Mouse (Mus musculus): Measurements from ENCODE around the gene Zhx3. TPM values are rescaled to one million over a fixed set of nuclear protein-coding genes. Genes with fewer than 3 reads are reported as not detected.

Zhx3 gene
- polyA plus RNA-seq, 1 experiment, result 11.6 TPM

- H3K4me3 ChIP-seq (replicated peaks; ENCODE audit: extremely low read depth, low read depth, low read length), result no peak overlapping the region
- H3K4me1 ChIP-seq (ENCODE audit: control insufficient read depth, insufficient read depth, low read length), result peaks cover 7% of the 10 kb centered on the region; the same call in 1 of the 2 replicates
- WGBS, result 87% methylated on average over 3 of the region's 3 CpGs
- DNase-seq, result no peak
- TF ChIP-seq CTCF (IDR thresholded peaks at IDR 0.05; ENCODE audit: insufficient read depth, low read length) (no peak), POLR2A (IDR thresholded peaks at IDR 0.05; ENCODE audit: borderline replicate concordance, extremely low read depth, low read depth, low read length) (no peak)
Measured at GRCm38 (mm10) chr2:160886221-160886620, 13.4 kb upstream of the Zhx3 start.

- peak; percentile 46 for DNase-seq
- 28% methylated on average over 2 of the region's 2 CpGs for WGBS
Measured at GRCm38 (mm10) chr2:160884830-160885229, 12.0 kb upstream of the Zhx3 start.

DNA sequence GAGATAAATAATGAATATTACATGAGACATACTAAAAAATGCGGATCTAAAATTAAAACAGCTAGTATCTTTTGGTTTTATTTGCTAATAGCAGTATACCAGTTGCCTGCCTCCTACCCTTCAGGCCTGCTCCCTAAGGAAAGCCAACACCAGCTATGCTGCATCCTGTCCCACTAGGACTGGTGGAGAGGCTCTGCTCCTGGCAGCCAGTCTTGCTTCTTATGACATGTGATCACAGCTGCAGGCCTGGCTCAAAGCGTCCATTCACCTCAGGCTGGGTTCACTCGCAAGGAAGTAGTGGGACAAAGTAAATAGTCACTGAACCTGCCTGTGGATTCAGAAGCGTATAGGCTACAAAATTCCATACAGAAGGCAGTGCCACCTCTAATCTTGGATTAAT lies 11.1 kb upstream of the Zhx3 start:
- H3K4me1 ChIP-seq (ENCODE audit: control insufficient read depth, insufficient read depth, low read length), result peaks cover 12% of the 10 kb centered on the region; the same call in 1 of the 2 replicates
- no peak overlapping the region for H3K4me3 ChIP-seq (replicated peaks; ENCODE audit: extremely low read depth, low read depth, low read length)
- DNase-seq, result peak; percentile 38
- WGBS, result 42% methylated on average over 4 of the region's 4 CpGs
- peak; percentile 35; the same call in 1 of the 2 replicates for TF ChIP-seq POLR2A (IDR thresholded peaks at IDR 0.05; ENCODE audit: borderline replicate concordance, extremely low read depth, low read depth, low read length)
- TF ChIP-seq CTCF (IDR thresholded peaks at IDR 0.05; ENCODE audit: insufficient read depth, low read length), result no peak

More at GRCm38 (mm10) chr2:160884830-160885229, 12.0 kb upstream of the Zhx3 start:
- TF ChIP-seq POLR2A (IDR thresholded peaks at IDR 0.05; ENCODE audit: borderline replicate concordance, extremely low read depth, low read depth, low read length), result no peak
- TF ChIP-seq CTCF (IDR thresholded peaks at IDR 0.05; ENCODE audit: insufficient read depth, low read length), result peak; percentile 83
- H3K4me1 ChIP-seq (ENCODE audit: control insufficient read depth, insufficient read depth, low read length), result peaks cover 12% of the 10 kb centered on the region; the same call in 1 of the 2 replicates
- H3K4me3 ChIP-seq (replicated peaks; ENCODE audit: extremely low read depth, low read depth, low read length), result no peak overlapping the region

GRCm38 (mm10) chr2:160882436-160882835 lies 9.6 kb upstream of the Zhx3 start:
- Histone ChIP-seq H3K4me1 (ENCODE audit: control insufficient read depth, insufficient read depth, low read length) (peaks cover 12% of the 10 kb centered on the region; the same call in 1 of the 2 replicates), H3K4me3 (replicated peaks; ENCODE audit: extremely low read depth, low read depth, low read length) (no peak overlapping the region)
- WGBS, result 74% methylated on average over 5 of the region's 5 CpGs
- DNase-seq, result no peak
- no peak for TF ChIP-seq CTCF (IDR thresholded peaks at IDR 0.05; ENCODE audit: insufficient read depth, low read length)
- TF ChIP-seq POLR2A (IDR thresholded peaks at IDR 0.05; ENCODE audit: borderline replicate concordance, extremely low read depth, low read depth, low read length), result no peak

DNA sequence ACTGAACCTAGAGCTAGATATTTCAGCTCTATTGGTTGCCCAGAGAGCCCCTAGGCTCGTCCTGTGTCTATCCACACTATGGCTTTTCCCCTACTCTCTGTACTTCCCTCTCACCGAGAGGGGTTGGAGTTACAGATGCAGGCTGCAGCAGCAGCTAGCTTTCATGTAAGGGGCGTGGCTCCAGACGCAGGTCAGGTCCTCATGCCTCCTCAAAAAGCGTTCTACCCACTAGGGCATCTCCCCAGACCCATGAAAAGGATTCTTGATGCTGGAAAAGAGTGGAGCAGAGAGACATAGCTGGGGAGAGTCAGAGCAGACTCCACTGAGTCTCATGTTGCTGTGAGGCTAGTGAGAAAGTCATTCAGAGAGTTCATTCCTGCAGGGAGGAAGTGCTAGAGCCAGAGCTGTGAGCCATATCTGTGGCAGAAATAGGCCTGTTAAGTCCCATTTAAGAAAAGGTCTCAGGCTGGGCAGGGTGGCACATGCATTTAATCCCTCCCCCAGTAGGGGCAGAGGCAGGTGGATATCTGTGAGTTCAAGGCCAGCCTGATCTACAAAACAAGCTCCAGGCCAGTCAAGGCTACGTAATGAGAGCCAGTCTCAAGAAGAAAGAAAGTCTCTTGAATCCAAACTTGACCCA lies 8.8 kb upstream of the Zhx3 start:
- Histone ChIP-seq H3K4me3 (replicated peaks; ENCODE audit: extremely low read depth, low read depth, low read length) (no peak overlapping the region), H3K4me1 (ENCODE audit: control insufficient read depth, insufficient read depth, low read length) (peaks cover 12% of the 10 kb centered on the region; the same call in 1 of the 2 replicates)
- TF ChIP-seq CTCF (IDR thresholded peaks at IDR 0.05; ENCODE audit: insufficient read depth, low read length), result no peak
- no peak for TF ChIP-seq POLR2A (IDR thresholded peaks at IDR 0.05; ENCODE audit: borderline replicate concordance, extremely low read depth, low read depth, low read length)
- 61% methylated on average over 6 of the region's 6 CpGs for WGBS
- no peak for DNase-seq

DNA sequence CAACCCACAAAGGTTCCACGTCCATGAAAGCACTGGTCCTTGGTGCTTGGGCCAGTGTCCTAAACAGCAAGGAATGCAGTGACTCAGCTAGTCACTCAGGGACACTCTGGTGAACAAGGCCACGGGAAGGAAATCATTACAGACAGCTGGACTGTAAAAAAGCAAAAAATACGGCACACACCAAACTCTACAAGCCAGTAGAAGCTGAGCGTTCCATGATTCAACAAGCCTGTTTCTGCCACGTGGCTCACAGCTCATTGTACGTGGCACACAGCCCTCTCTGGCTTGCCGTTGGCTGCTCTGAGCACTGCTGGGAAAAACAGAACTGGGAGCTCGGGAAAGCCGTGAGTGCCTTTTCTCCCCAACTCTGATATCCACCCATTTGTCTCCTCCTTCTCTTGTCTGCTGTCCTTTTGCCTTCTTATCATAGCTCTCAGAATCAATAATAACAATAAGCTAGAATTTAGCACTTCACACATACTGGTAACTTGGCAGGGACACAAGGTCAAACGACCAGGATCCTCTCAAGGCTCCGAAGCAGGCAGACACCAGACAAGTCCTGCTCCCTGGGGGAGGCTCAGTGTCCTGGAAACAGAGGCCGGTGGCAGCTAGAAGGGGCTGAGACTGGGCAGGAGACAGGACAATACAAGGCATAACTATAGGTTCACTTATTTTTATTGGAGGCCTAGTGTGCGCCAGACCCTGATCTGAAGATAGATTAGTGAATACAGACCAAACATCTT lies 7.8 kb upstream of the Zhx3 start, which contains the start of gene Lpin3:
Gene Lpin3 (plus strand): TSS at position 218 of the 743 bp plus-strand sequence.
- H3K4me3 ChIP-seq (replicated peaks; ENCODE audit: extremely low read depth, low read depth, low read length), result peak within 1 kb of the TSS; percentile 22
- TF ChIP-seq CTCF (IDR thresholded peaks at IDR 0.05; ENCODE audit: insufficient read depth, low read length) (no peak), POLR2A (IDR thresholded peaks at IDR 0.05; ENCODE audit: borderline replicate concordance, extremely low read depth, low read depth, low read length) (peak; percentile 42; the same call in 1 of the 2 replicates)
- DNase-seq, result peak; percentile 33
- WGBS, result 34% methylated on average over 13 of the region's 13 CpGs
- peaks cover 12% of the 10 kb centered on the region; the same call in 1 of the 2 replicates for H3K4me1 ChIP-seq (ENCODE audit: control insufficient read depth, insufficient read depth, low read length)

GRCm38 (mm10) chr2:160876115-160876514 lies 3.3 kb upstream of the Zhx3 start:
- no peak for TF ChIP-seq CTCF (IDR thresholded peaks at IDR 0.05; ENCODE audit: insufficient read depth, low read length)
- no peak for TF ChIP-seq POLR2A (IDR thresholded peaks at IDR 0.05; ENCODE audit: borderline replicate concordance, extremely low read depth, low read depth, low read length)
- Histone ChIP-seq H3K4me1 (ENCODE audit: control insufficient read depth, insufficient read depth, low read length) (peaks cover 5% of the 10 kb centered on the region), H3K4me3 (replicated peaks; ENCODE audit: extremely low read depth, low read depth, low read length) (no peak overlapping the region)
- no peak for DNase-seq
- WGBS, result 93% methylated on average over 4 of the region's 4 CpGs

DNA sequence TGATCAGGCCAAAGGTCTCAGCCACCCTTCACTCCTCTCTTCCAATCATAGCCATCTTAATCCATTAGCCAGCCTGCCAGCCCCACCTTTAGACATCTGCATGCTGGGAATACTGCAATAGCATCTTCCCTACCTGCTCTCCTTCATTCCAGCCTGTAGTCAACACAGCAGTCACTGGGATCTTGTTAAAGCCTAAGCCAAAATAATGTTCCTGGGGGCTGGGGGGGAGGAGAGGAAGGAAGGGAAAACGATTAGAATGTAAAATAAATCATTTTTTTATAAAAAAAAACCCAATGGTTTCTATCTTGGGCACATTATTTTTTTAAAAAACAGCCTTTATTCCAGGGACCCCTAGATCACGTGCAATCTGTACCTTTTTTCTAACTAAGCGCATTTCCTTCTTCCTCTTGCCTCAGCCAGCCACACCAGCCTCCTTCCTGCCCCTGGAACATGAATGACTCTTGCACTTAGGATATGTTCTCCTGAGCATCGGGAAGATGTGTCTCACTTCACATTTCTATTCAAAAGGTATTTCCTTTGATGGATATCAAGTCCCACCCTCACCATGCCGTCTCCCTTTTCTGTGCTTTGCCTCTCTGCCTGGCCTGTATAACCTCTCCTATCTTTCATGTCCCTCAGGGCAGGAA lies 1.6 kb upstream of the Zhx3 start:
- no peak overlapping the region for H3K4me3 ChIP-seq (replicated peaks; ENCODE audit: extremely low read depth, low read depth, low read length)
- WGBS, result 42% methylated on average over 5 of the region's 5 CpGs
- TF ChIP-seq CTCF (IDR thresholded peaks at IDR 0.05; ENCODE audit: insufficient read depth, low read length) (no peak), POLR2A (IDR thresholded peaks at IDR 0.05; ENCODE audit: borderline replicate concordance, extremely low read depth, low read depth, low read length) (no peak)
- H3K4me1 ChIP-seq (ENCODE audit: control insufficient read depth, insufficient read depth, low read length), result no peaks in the 10 kb centered on the region; the same call in none of the 2 replicates
- DNase-seq, result no peak

- Histone ChIP-seq H3K4me3 (replicated peaks; ENCODE audit: extremely low read depth, low read depth, low read length) (peak overlapping the region; percentile 76), H3K4me1 (ENCODE audit: control insufficient read depth, insufficient read depth, low read length) (peaks cover 3% of the 10 kb centered on the region)
- whole genome bisulfite sequencing, result under 1% methylated on average over 29 of the region's 47 CpGs
- TF ChIP-seq CTCF (IDR thresholded peaks at IDR 0.05; ENCODE audit: insufficient read depth, low read length), result no peak
- TF ChIP-seq POLR2A (IDR thresholded peaks at IDR 0.05; ENCODE audit: borderline replicate concordance, extremely low read depth, low read depth, low read length), result peak; percentile 20; the same call in 1 of the 2 replicates
- DNase-seq, result peak; percentile 72
Measured at GRCm38 (mm10) chr2:160872395-160872794, 403 bp downstream of the Zhx3 start.

Measured in lung, adult 2 months (tissue).